Mouse (Mus musculus) heart, postnatal 0 days (tissue): ENCODE results near the gene Slc35e3. TPM values are rescaled to one million over a fixed set of nuclear protein-coding genes. Genes with fewer than 3 reads are reported as not detected.

Experiments
- ATAC-seq: fragments of 200-750 bp; cut with Nextera tagmentation; 2 replicates; pipeline ENCODE4 v1.8.0; 2017; ENCODE audit warnings: low read depth, moderate number of reproducible peaks, moderate library complexity; ENCODE audit not compliant: insufficient read depth
- DNase-seq: peaks from one replicate; pipeline ENCODE4 v3.0.0-alpha.2; 2016; ENCODE audit warnings: low spot score
- H3K27ac ChIP-seq: fragments of 300-500 bp; sonication (generic); 2 replicates; pipeline ENCODE4 v1.5.1; 2014; ENCODE audit warnings: low read depth, mild to moderate bottlenecking
- H3K27me3 ChIP-seq: fragments of 300-500 bp; sonication (generic); 2 replicates; pipeline ENCODE4 v1.6.1; 2014; ENCODE audit warnings: low read length, mixed read lengths; ENCODE audit not compliant: control insufficient read depth, insufficient read depth
- H3K36me3 ChIP-seq: fragments of 300-500 bp; sonication (generic); replicated peaks from 2 replicates; pipeline ENCODE4 v1.6.1; 2014; ENCODE audit warnings: low read length, mixed read lengths; ENCODE audit not compliant: control insufficient read depth, insufficient read depth
- H3K4me1 ChIP-seq: fragments of 300-500 bp; sonication (generic); 2 replicates; pipeline ENCODE4 v1.6.1; 2014; ENCODE audit warnings: antibody characterized with exemption; ENCODE audit not compliant: control insufficient read depth, insufficient read depth
- H3K4me2 ChIP-seq: fragments of 300-500 bp; sonication (generic); 2 replicates; pipeline ENCODE4 v1.6.1; 2014; ENCODE audit warnings: low read depth, mild to moderate bottlenecking, low read length, moderate library complexity
- H3K4me3 ChIP-seq: fragments of 300-500 bp; sonication (generic); 2 replicates; pipeline ENCODE4 v1.5.1; 2014; ENCODE audit warnings: low read depth, low read length
- H3K9ac ChIP-seq: fragments of 300-500 bp; sonication (generic); replicated peaks from 2 replicates; pipeline ENCODE4 v1.6.1; 2014; ENCODE audit warnings: low read depth, low read length, mixed read lengths
- H3K9me3 ChIP-seq: fragments of 300-500 bp; sonication (generic); replicated peaks from 2 replicates; pipeline ENCODE4 v1.6.1; 2016; ENCODE audit warnings: low read length; ENCODE audit not compliant: control insufficient read depth
- CTCF ChIP-seq: IDR thresholded peaks from 2 replicates; pipeline ENCODE4 v1.5.1; 2016; ENCODE audit warnings: antibody characterized with exemption, control low read depth, low read depth
- EP300 ChIP-seq: IDR thresholded peaks from 2 replicates; pipeline ENCODE4 v1.6.1; 2016; ENCODE audit warnings: antibody characterized with exemption, low read depth
- WGBS: fragments of 180-500 bp; shearing (Covaris S2); extraction: QIAGEN DNeasy Blood & Tissue Kit; methylation state at CpG from one replicate; pipeline ENCODE4 v1.1.7; 2014; 5-methylcytosine and 5-hydroxymethylcytosine counted together
- polyA plus RNA-seq: library from polyadenylated mRNA; unstranded; fragments of >200 nt; fragmentation: Nextera tagmentation; extraction: Ambion mirVana; gene quantifications from 2 replicates; pipeline ENCODE4 v1.2.1, GENCODE M21; 2015
- total RNA-seq: library from RNA; depleted of rRNA; stranded (reverse); fragments of >200 nt; gene quantifications from 2 replicates; pipeline ENCODE4 v1.2.3, GENCODE M21; 2014; ENCODE audit warnings: low replicate concordance; rRNA removed

Gene Slc35e3
- total and polyA plus RNA-seq, 2 experiments from 2014 or later, result 4.2 to 6.8 TPM

- no peak overlapping the region for H3K27ac ChIP-seq
- H3K4me2 ChIP-seq, result no peak overlapping the region
- TF ChIP-seq EP300, result no peak
- no peak for TF ChIP-seq CTCF
- H3K36me3 ChIP-seq, result peaks cover 27% of the 10 kb centered on the region
- WGBS, result 89% methylated on average over 13 of the region's 13 CpGs
- ATAC-seq, result no peak
- H3K9ac ChIP-seq, result no peak overlapping the region
- H3K4me1 ChIP-seq, result no peaks in the 10 kb centered on the region
- H3K9me3 ChIP-seq, result no peaks in the 10 kb centered on the region
- no peak overlapping the region for H3K4me3 ChIP-seq
- DNase-seq, result no peak
- H3K27me3 ChIP-seq, result no peaks in the 10 kb centered on the region
These were observed 60.1 kb downstream of the Slc35e3 start for GRCm38 (mm10) chr10:117685849-117686591.

- H3K27ac ChIP-seq, result no peak overlapping the region
- 83% methylated on average over 15 of the region's 15 CpGs for WGBS
- H3K4me1 ChIP-seq, result no peaks in the 10 kb centered on the region
- peaks cover 20% of the 10 kb centered on the region for H3K36me3 ChIP-seq
- no peaks in the 10 kb centered on the region for H3K27me3 ChIP-seq
- H3K4me3 ChIP-seq, result no peak overlapping the region
- DNase-seq, result no peak
- H3K9me3 ChIP-seq, result no peaks in the 10 kb centered on the region
- H3K4me2 ChIP-seq, result no peak overlapping the region
- H3K9ac ChIP-seq, result no peak overlapping the region
- TF ChIP-seq CTCF (no peak), EP300 (no peak)
- ATAC-seq, result no peak
These were observed 60.9 kb downstream of the Slc35e3 start for GRCm38 (mm10) chr10:117685171-117685848.

- peaks cover 13% of the 10 kb centered on the region for H3K36me3 ChIP-seq
- H3K9me3 ChIP-seq, result no peaks in the 10 kb centered on the region
- WGBS, result 78% methylated on average over 19 of the region's 19 CpGs
- H3K4me3 ChIP-seq, result no peak overlapping the region
- ATAC-seq (no peak), DNase-seq (no peak)
- TF ChIP-seq EP300 (no peak), CTCF (no peak)
- H3K4me2 ChIP-seq, result no peak overlapping the region
- no peak overlapping the region for H3K9ac ChIP-seq
- H3K4me1 ChIP-seq, result no peaks in the 10 kb centered on the region
- no peaks in the 10 kb centered on the region for H3K27me3 ChIP-seq
- no peak overlapping the region for H3K27ac ChIP-seq
These were observed 61.6 kb downstream of the Slc35e3 start for GRCm38 (mm10) chr10:117684298-117685170.

- no peak overlapping the region for H3K4me3 ChIP-seq
- H3K27ac ChIP-seq, result no peak overlapping the region
- ATAC-seq, result no peak
These were observed 62.5 kb downstream of the Slc35e3 start for GRCm38 (mm10) chr10:117683734-117684037.

More at GRCm38 (mm10) chr10:117683734-117684037, 62.5 kb downstream of the Slc35e3 start:
- no peak for TF ChIP-seq CTCF
- no peak for TF ChIP-seq EP300
- H3K27me3 ChIP-seq, result no peaks in the 10 kb centered on the region
- peaks cover 4% of the 10 kb centered on the region for H3K36me3 ChIP-seq
- H3K4me2 ChIP-seq, result no peak overlapping the region
- no peak overlapping the region for H3K9ac ChIP-seq
- DNase-seq, result no peak
- no peaks in the 10 kb centered on the region for H3K9me3 ChIP-seq
- 81% methylated on average over 9 of the region's 9 CpGs for WGBS
- H3K4me1 ChIP-seq, result no peaks in the 10 kb centered on the region

Other genes with a start within 250 kb of the Slc35e3 start
- 0.53 and 4.7 TPM in 2 replicates for gene Cpm, start 116.9 kb downstream of the Slc35e3 start, total RNA-seq
- 2.0 and 2.1 TPM in 2 replicates for gene Cpm, start 116.9 kb downstream of the Slc35e3 start, polyA plus RNA-seq
- gene Mdm2, start 35.6 kb downstream of the Slc35e3 start, total RNA-seq, result 47.3 and 93.0 TPM in 2 replicates
- gene Mdm2, start 35.6 kb downstream of the Slc35e3 start, polyA plus RNA-seq, result 27.1 and 31.3 TPM in 2 replicates
- gene Nup107, start 46.3 kb upstream of the Slc35e3 start, total RNA-seq, result 11.4 and 23.6 TPM in 2 replicates
- 18.6 and 19.1 TPM in 2 replicates for gene Nup107, start 46.3 kb upstream of the Slc35e3 start, polyA plus RNA-seq
- gene Rap1b, start 99.7 kb upstream of the Slc35e3 start, total RNA-seq, result 46.1 and 52.8 TPM in 2 replicates
- 99.0 and 105 TPM in 2 replicates for gene Rap1b, start 99.7 kb upstream of the Slc35e3 start, polyA plus RNA-seq